Mouse (Mus musculus): ENCODE measurements around the gene Simc1. TPM values are rescaled to one million over a fixed set of nuclear protein-coding genes. Genes with fewer than 3 reads are reported as not detected.
A peak's percentile ranks its signal among the peaks of the same experiment; 100 is the strongest.

The Simc1 gene
- polyA plus RNA-seq, 1 experiment from 2014 or later, result 23.3 TPM

DNA sequence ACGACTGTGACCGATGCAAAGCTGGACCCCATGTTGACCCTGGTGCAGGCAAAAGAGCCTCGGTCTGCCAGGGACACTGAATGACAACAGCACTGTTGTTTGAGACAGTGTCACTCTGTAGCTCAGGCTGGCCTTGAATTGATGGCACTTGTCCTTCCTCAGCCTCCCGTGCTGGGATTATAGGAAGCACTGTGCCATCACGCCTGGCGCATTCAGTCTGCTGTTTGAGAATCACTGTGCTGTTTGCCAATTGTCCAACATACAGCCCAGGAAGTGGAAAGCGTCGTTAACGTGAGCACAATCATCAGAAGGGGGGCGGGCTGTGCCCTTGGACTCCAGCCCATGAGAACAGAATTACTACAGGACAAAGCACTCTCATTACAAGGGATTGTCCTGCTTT lies 78.5 kb downstream of the Simc1 start:
- WGBS, result 87% methylated on average over 10 of the region's 10 CpGs
- ATAC-seq (ENCODE audit: insufficient number of reproducible peaks, low FRiP score, low TSS enrichment, low read depth), result no peak
- Histone ChIP-seq H3K4me2 (ENCODE audit: low read depth, severe bottlenecking) (no peak overlapping the region), H3K27me3 (ENCODE audit: control insufficient read depth, insufficient read depth, low read length) (no peaks in the 10 kb centered on the region), H3K36me3 (ENCODE audit: control insufficient read depth, insufficient read depth, low read length) (peaks cover 34% of the 10 kb centered on the region), H3K4me3 (ENCODE audit: low read depth, low read length) (no peak overlapping the region), H3K9ac (ENCODE audit: low read length) (no peak overlapping the region), H3K4me1 (ENCODE audit: control insufficient read depth, insufficient read depth, low read length) (no peaks in the 10 kb centered on the region), H3K27ac (replicated peaks; ENCODE audit: low read depth, low read length) (no peak overlapping the region), H3K9me3 (ENCODE audit: control insufficient read depth, low read length) (no peaks in the 10 kb centered on the region)
- no peak for DNase-seq (ENCODE audit: low spot score)

DNA sequence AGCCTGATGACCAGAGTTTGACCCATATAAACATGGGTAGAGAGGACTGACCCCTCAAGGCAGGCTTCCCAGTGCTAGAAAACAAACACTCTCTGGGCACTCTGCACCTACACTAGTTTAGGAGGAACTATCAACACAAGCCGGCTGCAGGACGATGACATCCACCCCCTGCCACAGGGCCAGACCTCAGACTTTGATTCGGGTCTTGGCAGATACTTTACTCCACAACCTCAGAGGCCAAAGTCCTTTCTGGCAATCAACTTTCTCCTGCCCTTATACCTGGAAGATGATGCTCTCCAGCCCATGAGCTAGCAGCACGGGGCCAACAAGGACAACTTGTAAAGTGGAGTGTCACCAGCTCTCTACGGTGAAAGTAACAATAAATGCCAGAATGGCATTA lies 79.3 kb downstream of the Simc1 start:
- Histone ChIP-seq H3K27ac (replicated peaks; ENCODE audit: low read depth, low read length) (no peak overlapping the region), H3K27me3 (ENCODE audit: control insufficient read depth, insufficient read depth, low read length) (no peaks in the 10 kb centered on the region), H3K4me2 (ENCODE audit: low read depth, severe bottlenecking) (no peak overlapping the region), H3K4me1 (ENCODE audit: control insufficient read depth, insufficient read depth, low read length) (no peaks in the 10 kb centered on the region), H3K36me3 (ENCODE audit: control insufficient read depth, insufficient read depth, low read length) (peaks cover 31% of the 10 kb centered on the region), H3K9ac (ENCODE audit: low read length) (no peak overlapping the region), H3K4me3 (ENCODE audit: low read depth, low read length) (no peak overlapping the region), H3K9me3 (ENCODE audit: control insufficient read depth, low read length) (no peaks in the 10 kb centered on the region)
- no peak for ATAC-seq (ENCODE audit: insufficient number of reproducible peaks, low FRiP score, low TSS enrichment, low read depth)
- no peak for DNase-seq (ENCODE audit: low spot score)
- 90% methylated on average over 5 of the region's 5 CpGs for WGBS

DNA sequence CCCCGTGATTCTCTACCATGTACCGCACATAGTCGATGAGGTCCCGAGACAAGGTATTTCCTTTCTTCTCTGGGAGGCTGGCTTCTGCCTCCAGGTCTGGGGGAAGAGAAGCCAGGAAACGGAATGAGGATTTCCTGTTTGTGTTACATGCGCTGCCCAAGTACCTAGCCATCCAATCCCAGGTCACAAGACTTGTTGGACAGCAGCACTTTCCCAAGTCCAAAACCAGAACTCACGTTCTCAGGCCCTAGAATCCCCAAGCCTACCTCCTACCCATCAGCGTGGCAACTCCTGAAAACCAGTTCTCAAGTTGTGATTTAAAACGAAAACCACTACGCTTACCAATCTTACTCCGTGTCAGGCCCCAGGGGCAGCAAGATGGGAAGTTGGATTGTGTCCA lies 82.3 kb downstream of the Simc1 start:
- Histone ChIP-seq H3K9me3 (ENCODE audit: control insufficient read depth, low read length) (no peaks in the 10 kb centered on the region), H3K4me3 (ENCODE audit: low read depth, low read length) (no peak overlapping the region)
- WGBS, result 90% methylated on average over 11 of the region's 11 CpGs

DNA sequence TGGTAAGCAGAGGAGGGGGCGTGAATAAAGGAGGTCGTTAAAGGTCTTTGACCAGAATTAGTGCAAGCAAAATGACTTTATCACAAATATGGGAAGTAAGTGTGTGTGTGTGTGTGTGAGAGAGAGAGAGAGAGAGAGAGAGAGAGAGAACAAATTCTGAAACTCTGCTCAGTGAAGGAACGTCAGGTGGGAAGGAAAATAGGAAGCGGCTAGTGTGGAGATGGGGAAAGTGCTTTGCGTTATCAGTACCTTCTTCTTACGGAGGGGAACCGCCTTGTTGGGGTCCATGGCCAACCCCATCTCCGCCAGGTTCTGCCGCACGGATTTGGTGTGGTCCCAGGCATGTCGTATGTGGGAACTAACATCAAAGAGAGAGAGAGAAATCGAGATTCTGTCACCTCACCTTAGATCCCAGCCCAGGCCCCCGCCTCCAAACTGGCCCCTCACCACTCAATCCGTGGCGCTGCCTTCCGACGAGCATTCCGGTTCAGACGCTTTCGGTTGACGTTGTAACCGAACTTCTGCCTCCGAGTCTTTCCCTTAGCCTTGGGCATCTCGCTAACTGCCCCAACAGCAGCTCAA lies 85.9 kb downstream of the Simc1 start:
- ATAC-seq (ENCODE audit: insufficient number of reproducible peaks, low FRiP score, low TSS enrichment, low read depth), result peak; percentile 7; the same call in 1 of the 2 replicates
- peaks cover 3% of the 10 kb centered on the region; the same call in 1 of the 2 replicates for H3K36me3 ChIP-seq (ENCODE audit: control insufficient read depth, insufficient read depth, low read length)
- peak overlapping the region; percentile 70 for H3K9ac ChIP-seq (ENCODE audit: low read length)
- H3K9me3 ChIP-seq (ENCODE audit: control insufficient read depth, low read length), result no peaks in the 10 kb centered on the region
- peaks cover 4% of the 10 kb centered on the region for H3K4me1 ChIP-seq (ENCODE audit: control insufficient read depth, insufficient read depth, low read length)
- H3K4me2 ChIP-seq (ENCODE audit: low read depth, severe bottlenecking), result peak overlapping the region; percentile 70
- no peak for DNase-seq (ENCODE audit: low spot score)
- H3K27me3 ChIP-seq (ENCODE audit: control insufficient read depth, insufficient read depth, low read length), result no peaks in the 10 kb centered on the region
- H3K4me3 ChIP-seq (ENCODE audit: low read depth, low read length), result peak overlapping the region; percentile 92
- H3K27ac ChIP-seq (replicated peaks; ENCODE audit: low read depth, low read length), result no peak overlapping the region
- 2% methylated on average over 24 of the region's 24 CpGs for WGBS

More for the DNA sequence above, 82.3 kb downstream of the Simc1 start:
- Histone ChIP-seq H3K9ac (ENCODE audit: low read length) (no peak overlapping the region), H3K27me3 (ENCODE audit: control insufficient read depth, insufficient read depth, low read length) (no peaks in the 10 kb centered on the region), H3K36me3 (ENCODE audit: control insufficient read depth, insufficient read depth, low read length) (peaks cover 19% of the 10 kb centered on the region; the same call in 1 of the 2 replicates), H3K27ac (replicated peaks; ENCODE audit: low read depth, low read length) (no peak overlapping the region), H3K4me1 (ENCODE audit: control insufficient read depth, insufficient read depth, low read length) (no peaks in the 10 kb centered on the region; the same call in 1 of the 2 replicates), H3K4me2 (ENCODE audit: low read depth, severe bottlenecking) (no peak overlapping the region)
- no peak for DNase-seq (ENCODE audit: low spot score)
- ATAC-seq (ENCODE audit: insufficient number of reproducible peaks, low FRiP score, low TSS enrichment, low read depth), result no peak

DNA sequence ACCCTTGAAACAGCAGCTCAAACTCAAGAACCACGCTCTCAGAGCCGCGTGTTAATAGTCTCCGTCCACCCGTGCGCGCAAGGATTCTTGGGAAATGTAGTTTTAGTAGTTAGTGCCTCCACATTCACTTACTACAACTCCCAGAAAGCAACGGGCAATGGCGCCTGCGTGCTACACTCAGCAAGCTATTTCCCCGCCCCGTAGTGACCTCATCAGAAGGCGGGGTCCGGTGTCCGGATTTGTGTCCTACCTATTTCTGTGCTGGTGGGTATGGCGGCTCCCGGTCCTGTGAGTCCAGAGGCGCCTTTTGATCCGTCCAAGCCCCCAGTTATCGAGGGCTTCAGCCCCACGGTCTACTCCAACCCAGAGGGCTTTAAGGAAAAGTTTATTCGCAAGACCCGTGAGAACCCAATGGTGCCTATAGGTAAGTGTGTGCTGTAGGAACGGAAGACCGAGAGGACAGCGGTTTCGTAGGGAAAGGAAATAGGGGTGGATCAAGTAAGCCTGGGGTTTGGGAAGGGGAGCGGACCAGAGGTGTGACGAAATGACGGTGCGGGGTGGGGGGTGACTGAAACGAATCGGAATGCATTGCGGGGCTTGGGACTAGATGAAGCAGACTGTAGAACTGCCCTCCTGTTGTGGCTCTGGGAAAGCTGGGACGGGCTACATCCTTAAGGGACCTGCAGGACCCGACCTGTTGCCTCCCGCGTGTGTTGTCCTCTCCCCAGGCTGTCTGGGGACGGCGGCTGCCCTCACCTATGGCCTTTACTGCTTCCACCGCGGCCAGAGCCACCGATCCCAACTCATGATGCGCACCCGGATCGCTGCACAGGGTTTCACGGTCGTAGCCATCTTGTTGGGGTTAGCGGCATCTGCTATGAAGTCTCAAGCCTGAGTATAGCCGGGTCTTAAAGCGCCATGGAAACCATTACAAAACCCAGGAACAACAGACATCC lies 86.7 kb downstream of the Simc1 start, which contains the start of the genes Nop16 and Higd2a:
Nop16 (minus strand) TSS at position 95 of the 956 bp plus-strand sequence.
Higd2a (plus strand) TSS at position 212 of the 956 bp plus-strand sequence.
- peaks cover 2% of the 10 kb centered on the region; the same call in 1 of the 2 replicates for H3K36me3 ChIP-seq (ENCODE audit: control insufficient read depth, insufficient read depth, low read length)
- H3K27ac ChIP-seq (replicated peaks; ENCODE audit: low read depth, low read length), result 0 out of 2 replicates have a peak within 1 kb of the TSS, but pooled peaks have one; percentile 42
- peak within 1 kb of the TSS; percentile 86 for H3K9ac ChIP-seq (ENCODE audit: low read length)
- H3K4me3 ChIP-seq (ENCODE audit: low read depth, low read length), result peak within 1 kb of the TSS; percentile 92
- peak within 1 kb of the TSS; percentile 70 for H3K4me2 ChIP-seq (ENCODE audit: low read depth, severe bottlenecking)
- no peaks in the 10 kb centered on the region for H3K27me3 ChIP-seq (ENCODE audit: control insufficient read depth, insufficient read depth, low read length)
- DNase-seq (ENCODE audit: low spot score) (peak; percentile 98), ATAC-seq (ENCODE audit: insufficient number of reproducible peaks, low FRiP score, low TSS enrichment, low read depth) (peak; percentile 96)
- WGBS, result under 1% methylated on average over 51 of the region's 51 CpGs
- H3K4me1 ChIP-seq (ENCODE audit: control insufficient read depth, insufficient read depth, low read length), result peaks cover 4% of the 10 kb centered on the region
- H3K9me3 ChIP-seq (ENCODE audit: control insufficient read depth, low read length), result no peaks in the 10 kb centered on the region

DNA sequence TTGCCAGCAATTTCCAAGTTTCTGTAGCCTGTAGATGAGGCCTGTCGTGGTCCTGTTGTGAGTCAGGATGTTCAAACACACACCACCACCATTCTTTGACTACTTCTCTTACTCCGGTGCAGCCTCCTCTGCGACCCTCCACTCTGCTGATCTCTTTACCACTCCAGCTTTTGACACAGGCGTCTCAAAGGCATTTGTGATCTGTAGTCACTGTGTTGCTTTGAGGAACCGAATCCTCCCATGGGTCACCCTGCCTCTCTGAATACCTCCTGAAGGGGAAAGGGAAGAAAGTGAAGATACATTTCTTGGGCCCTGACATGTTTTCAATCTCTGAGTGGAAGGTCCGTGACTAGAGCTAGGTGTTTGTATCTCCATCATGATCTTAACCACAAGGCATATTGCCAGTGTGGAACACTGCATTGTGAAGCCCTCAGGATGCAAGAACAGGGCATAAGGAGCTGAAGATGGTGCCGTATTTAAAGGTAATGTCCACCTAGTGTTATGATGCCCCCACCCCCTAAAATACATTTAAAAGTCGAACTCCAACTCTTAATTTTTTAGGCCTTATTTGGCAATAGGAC lies 88.3 kb downstream of the Simc1 start:
- Histone ChIP-seq H3K4me2 (ENCODE audit: low read depth, severe bottlenecking) (no peak overlapping the region), H3K9me3 (ENCODE audit: control insufficient read depth, low read length) (no peaks in the 10 kb centered on the region), H3K27me3 (ENCODE audit: control insufficient read depth, insufficient read depth, low read length) (no peaks in the 10 kb centered on the region), H3K27ac (replicated peaks; ENCODE audit: low read depth, low read length) (no peak overlapping the region), H3K36me3 (ENCODE audit: control insufficient read depth, insufficient read depth, low read length) (no peaks in the 10 kb centered on the region; the same call in 1 of the 2 replicates), H3K9ac (ENCODE audit: low read length) (no peak overlapping the region), H3K4me1 (ENCODE audit: control insufficient read depth, insufficient read depth, low read length) (peaks cover 4% of the 10 kb centered on the region), H3K4me3 (ENCODE audit: low read depth, low read length) (no peak overlapping the region)
- DNase-seq (ENCODE audit: low spot score) (no peak), ATAC-seq (ENCODE audit: insufficient number of reproducible peaks, low FRiP score, low TSS enrichment, low read depth) (no peak)
- WGBS, result 93% methylated on average over 8 of the region's 8 CpGs

DNA sequence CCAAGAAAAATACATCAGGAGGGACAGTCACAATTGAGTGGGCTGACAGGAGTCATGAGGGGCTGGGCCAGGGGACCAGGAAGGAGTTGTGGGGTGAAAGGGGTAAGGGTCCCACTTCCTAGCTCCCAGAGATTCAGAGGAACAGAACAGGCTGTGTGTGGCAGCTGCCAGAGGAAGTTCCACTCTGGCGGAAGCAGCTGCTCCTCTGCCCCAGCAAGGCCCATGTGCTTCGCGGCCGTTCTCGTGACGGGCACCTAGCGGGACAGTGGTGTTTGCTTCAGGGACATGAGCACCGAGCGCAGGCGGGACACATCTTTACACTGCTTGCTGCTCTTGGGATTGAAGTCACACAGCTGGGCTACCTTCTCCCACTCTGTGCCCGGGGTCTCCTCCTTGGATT lies 90.0 kb downstream of the Simc1 start:
- WGBS, result 92% methylated on average over 11 of the region's 11 CpGs
- ATAC-seq (ENCODE audit: insufficient number of reproducible peaks, low FRiP score, low TSS enrichment, low read depth) (no peak), DNase-seq (ENCODE audit: low spot score) (no peak)
- Histone ChIP-seq H3K27ac (replicated peaks; ENCODE audit: low read depth, low read length) (no peak overlapping the region), H3K4me1 (ENCODE audit: control insufficient read depth, insufficient read depth, low read length) (peaks cover 4% of the 10 kb centered on the region), H3K4me2 (ENCODE audit: low read depth, severe bottlenecking) (no peak overlapping the region), H3K27me3 (ENCODE audit: control insufficient read depth, insufficient read depth, low read length) (no peaks in the 10 kb centered on the region), H3K36me3 (ENCODE audit: control insufficient read depth, insufficient read depth, low read length) (no peaks in the 10 kb centered on the region), H3K9me3 (ENCODE audit: control insufficient read depth, low read length) (no peaks in the 10 kb centered on the region), H3K9ac (ENCODE audit: low read length) (no peak overlapping the region), H3K4me3 (ENCODE audit: low read depth, low read length) (no peak overlapping the region)

DNA sequence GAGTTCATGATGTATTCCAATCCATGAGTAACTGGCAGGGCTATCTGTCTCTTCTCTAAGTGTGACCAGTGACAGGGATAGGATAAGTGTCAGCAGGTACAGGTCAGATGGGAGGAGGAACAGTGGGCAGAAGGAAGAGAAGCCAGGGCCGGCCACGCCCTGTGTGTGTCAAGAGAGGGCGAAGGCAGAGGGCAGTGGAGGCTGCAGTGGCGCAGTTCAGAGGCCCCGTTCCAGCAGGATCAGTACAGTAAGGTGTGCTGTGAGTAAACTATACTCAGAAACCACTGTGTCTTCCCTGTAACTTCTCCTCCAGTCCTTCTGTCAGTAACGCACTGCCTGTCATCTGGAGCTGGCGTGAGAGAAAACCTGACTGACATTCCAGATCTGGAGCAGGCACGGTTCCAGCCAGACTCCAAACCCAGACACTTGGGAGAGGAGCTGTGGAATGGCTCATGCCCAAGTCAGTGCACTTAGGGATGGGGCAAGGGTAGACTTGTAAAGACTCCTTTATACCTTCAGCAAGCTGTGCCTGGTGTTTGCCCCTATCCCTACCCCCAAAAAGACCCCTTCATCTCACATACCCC lies 92.6 kb downstream of the Simc1 start:
- ATAC-seq (ENCODE audit: insufficient number of reproducible peaks, low FRiP score, low TSS enrichment, low read depth) (no peak), DNase-seq (ENCODE audit: low spot score) (no peak)
- no peak overlapping the region for H3K9ac ChIP-seq (ENCODE audit: low read length)
- 77% methylated on average over 8 of the region's 8 CpGs for WGBS
- no peak overlapping the region for H3K4me3 ChIP-seq (ENCODE audit: low read depth, low read length)
- no peaks in the 10 kb centered on the region for H3K27me3 ChIP-seq (ENCODE audit: control insufficient read depth, insufficient read depth, low read length)
- no peak overlapping the region for H3K27ac ChIP-seq (replicated peaks; ENCODE audit: low read depth, low read length)
- no peak overlapping the region for H3K4me2 ChIP-seq (ENCODE audit: low read depth, severe bottlenecking)
- H3K9me3 ChIP-seq (ENCODE audit: control insufficient read depth, low read length), result no peaks in the 10 kb centered on the region
- no peaks in the 10 kb centered on the region for H3K36me3 ChIP-seq (ENCODE audit: control insufficient read depth, insufficient read depth, low read length)
- H3K4me1 ChIP-seq (ENCODE audit: control insufficient read depth, insufficient read depth, low read length), result peaks cover 2% of the 10 kb centered on the region
